Mouse (Mus musculus): ENCODE measurements at regions not wholly inside any gene's neighbourhood (a gene's known extent, or its start where the extent isn't known, plus 50 kb on each side); places are given as distances from the start of the nearest gene placed in this dataset.

GRCm38 (mm10) chr10:16514656-16515055, 1208.4 kb upstream of the Cited2 start:
- H3K4me1 ChIP-seq (ENCODE audit: control insufficient read depth, insufficient read depth, low read length): no peaks in the 10 kb centered on the region
- H3K27ac ChIP-seq (ENCODE audit: insufficient read depth, low read length): no peak overlapping the region
- TF ChIP-seq POLR2A (IDR thresholded peaks at IDR 0.05; ENCODE audit: low read depth, low read length) (no peak), CTCF (IDR thresholded peaks at IDR 0.05; ENCODE audit: borderline replicate concordance, insufficient read depth, low read length) (no peak)
- no peak overlapping the region for H3K4me3 ChIP-seq (ENCODE audit: insufficient read depth, low read length)

- H3K27ac ChIP-seq (ENCODE audit: insufficient read depth, low read length): no peak overlapping the region
- TF ChIP-seq POLR2A (IDR thresholded peaks at IDR 0.05; ENCODE audit: low read depth, low read length) (no peak), CTCF (IDR thresholded peaks at IDR 0.05; ENCODE audit: borderline replicate concordance, insufficient read depth, low read length) (no peak)
- H3K4me3 ChIP-seq (ENCODE audit: insufficient read depth, low read length): no peak overlapping the region
- H3K4me1 ChIP-seq (ENCODE audit: control insufficient read depth, insufficient read depth, low read length): no peaks in the 10 kb centered on the region
These were observed 1201.1 kb upstream of the Cited2 start for GRCm38 (mm10) chr10:16521895-16522294.

- TF ChIP-seq POLR2A (IDR thresholded peaks at IDR 0.05; ENCODE audit: low read depth, low read length) (no peak), CTCF (IDR thresholded peaks at IDR 0.05; ENCODE audit: borderline replicate concordance, insufficient read depth, low read length) (no peak)
- H3K4me3 ChIP-seq (ENCODE audit: insufficient read depth, low read length): no peak overlapping the region
- H3K27ac ChIP-seq (ENCODE audit: insufficient read depth, low read length): no peak overlapping the region
- H3K4me1 ChIP-seq (ENCODE audit: control insufficient read depth, insufficient read depth, low read length): no peaks in the 10 kb centered on the region
These were observed 1198.9 kb upstream of the Cited2 start for GRCm38 (mm10) chr10:16524101-16524500.

DNA sequence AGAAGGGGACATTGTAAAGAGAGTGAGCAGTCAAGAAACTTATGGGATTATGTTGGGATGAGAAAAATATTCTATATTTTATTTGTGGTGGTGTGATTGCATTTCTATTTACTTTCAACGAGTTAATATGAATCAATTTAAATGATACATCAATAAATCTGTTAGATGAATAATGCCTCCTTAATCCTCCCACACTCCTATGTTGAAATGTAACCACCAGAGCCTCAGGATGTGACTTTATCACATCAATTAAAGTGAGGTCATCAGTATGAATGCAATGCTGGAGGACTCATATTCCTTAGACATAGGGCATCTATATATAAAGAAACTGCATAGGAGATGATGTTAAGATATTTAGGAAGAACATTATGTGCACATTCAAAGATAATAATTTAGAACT, 1195.3 kb upstream of the Cited2 start:
- no peak for TF ChIP-seq CTCF (IDR thresholded peaks at IDR 0.05; ENCODE audit: borderline replicate concordance, insufficient read depth, low read length)
- H3K4me1 ChIP-seq (ENCODE audit: control insufficient read depth, insufficient read depth, low read length): no peaks in the 10 kb centered on the region
- H3K4me3 ChIP-seq (ENCODE audit: insufficient read depth, low read length): no peak overlapping the region
- H3K27ac ChIP-seq (ENCODE audit: insufficient read depth, low read length): no peak overlapping the region

DNA sequence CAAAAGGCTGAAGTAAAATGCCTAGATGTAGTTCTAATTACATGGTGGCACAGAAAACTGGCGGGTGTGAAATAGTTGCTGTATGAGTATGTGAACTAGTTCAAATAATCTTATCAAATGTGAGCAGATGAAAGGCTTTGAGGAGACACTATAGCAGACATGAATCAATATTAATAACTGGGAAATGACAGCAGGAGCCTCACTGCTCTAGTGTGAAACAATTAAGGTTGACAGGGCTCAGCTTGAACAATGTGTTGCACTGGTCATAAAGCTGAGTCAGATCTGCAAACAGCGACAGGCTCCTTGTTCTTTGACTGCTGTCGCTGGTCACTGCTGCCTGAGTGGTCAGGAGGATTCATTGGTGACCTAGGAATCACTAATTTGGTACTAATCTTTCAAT, 1185.4 kb upstream of the Cited2 start:
- H3K27ac ChIP-seq (ENCODE audit: insufficient read depth, low read length): no peak overlapping the region
- no peak overlapping the region for H3K4me3 ChIP-seq (ENCODE audit: insufficient read depth, low read length)
- H3K4me1 ChIP-seq (ENCODE audit: control insufficient read depth, insufficient read depth, low read length): no peaks in the 10 kb centered on the region
- no peak for TF ChIP-seq CTCF (IDR thresholded peaks at IDR 0.05; ENCODE audit: borderline replicate concordance, insufficient read depth, low read length)
- no peak for TF ChIP-seq POLR2A (IDR thresholded peaks at IDR 0.05; ENCODE audit: low read depth, low read length)

- no peak overlapping the region for H3K27ac ChIP-seq (ENCODE audit: insufficient read depth, low read length)
- H3K4me3 ChIP-seq (ENCODE audit: insufficient read depth, low read length): no peak overlapping the region
- no peaks in the 10 kb centered on the region for H3K4me1 ChIP-seq (ENCODE audit: control insufficient read depth, insufficient read depth, low read length)
- no peak for TF ChIP-seq CTCF (IDR thresholded peaks at IDR 0.05; ENCODE audit: borderline replicate concordance, insufficient read depth, low read length)
- TF ChIP-seq POLR2A (IDR thresholded peaks at IDR 0.05; ENCODE audit: low read depth, low read length): no peak
These were observed 1184.6 kb upstream of the Cited2 start for GRCm38 (mm10) chr10:16538379-16538778.

- TF ChIP-seq CTCF (IDR thresholded peaks at IDR 0.05; ENCODE audit: borderline replicate concordance, insufficient read depth, low read length) (no peak), POLR2A (IDR thresholded peaks at IDR 0.05; ENCODE audit: low read depth, low read length) (no peak)
- Histone ChIP-seq H3K4me1 (ENCODE audit: control insufficient read depth, insufficient read depth, low read length) (peaks cover 7% of the 10 kb centered on the region; the same call in 1 of the 2 replicates), H3K27ac (ENCODE audit: insufficient read depth, low read length) (peak overlapping the region; percentile 100), H3K4me3 (ENCODE audit: insufficient read depth, low read length) (no peak overlapping the region)
These were observed 1177.6 kb upstream of the Cited2 start for GRCm38 (mm10) chr10:16545445-16545844.

DNA sequence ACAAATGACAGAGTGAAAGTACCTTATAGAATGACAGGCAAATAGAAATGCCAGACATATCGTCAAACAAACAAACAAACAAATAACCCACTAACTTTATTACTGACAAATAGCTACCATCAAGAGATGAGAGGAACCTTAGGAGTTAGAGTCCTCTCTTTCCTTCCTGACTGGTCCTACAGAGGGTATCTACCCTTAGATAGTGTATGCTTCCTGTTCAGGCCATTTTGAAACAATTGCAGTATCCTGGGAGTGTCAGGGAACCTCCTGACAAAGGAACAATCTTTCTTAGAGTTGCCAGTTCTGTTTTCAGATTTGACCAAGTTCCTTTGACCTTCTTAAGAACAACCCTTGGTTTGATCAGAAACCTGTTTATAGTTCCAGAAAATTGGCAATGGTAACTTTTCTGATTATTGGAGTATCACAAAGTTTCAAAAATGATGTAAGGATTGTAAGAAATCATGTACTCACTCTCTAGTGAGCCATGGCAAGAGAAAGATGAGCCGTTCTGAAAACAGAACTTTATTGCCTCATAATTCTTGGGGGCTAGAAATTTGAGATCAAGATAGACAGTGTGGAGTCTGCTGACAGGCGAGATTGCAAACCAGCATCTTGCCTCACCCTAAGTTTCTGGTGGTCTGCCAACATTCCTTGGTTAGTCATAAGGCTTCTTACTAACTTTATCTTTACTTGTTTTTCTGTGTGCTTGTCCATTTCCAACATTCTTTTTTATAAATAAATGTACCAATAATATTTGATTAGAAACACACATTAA, 1170.0 kb upstream of the Cited2 start:
- TF ChIP-seq POLR2A (IDR thresholded peaks at IDR 0.05; ENCODE audit: low read depth, low read length) (no peak), CTCF (IDR thresholded peaks at IDR 0.05; ENCODE audit: borderline replicate concordance, insufficient read depth, low read length) (no peak)
- Histone ChIP-seq H3K4me1 (ENCODE audit: control insufficient read depth, insufficient read depth, low read length) (peaks cover 5% of the 10 kb centered on the region), H3K27ac (ENCODE audit: insufficient read depth, low read length) (peak overlapping the region; percentile 99), H3K4me3 (ENCODE audit: insufficient read depth, low read length) (no peak overlapping the region)

DNA sequence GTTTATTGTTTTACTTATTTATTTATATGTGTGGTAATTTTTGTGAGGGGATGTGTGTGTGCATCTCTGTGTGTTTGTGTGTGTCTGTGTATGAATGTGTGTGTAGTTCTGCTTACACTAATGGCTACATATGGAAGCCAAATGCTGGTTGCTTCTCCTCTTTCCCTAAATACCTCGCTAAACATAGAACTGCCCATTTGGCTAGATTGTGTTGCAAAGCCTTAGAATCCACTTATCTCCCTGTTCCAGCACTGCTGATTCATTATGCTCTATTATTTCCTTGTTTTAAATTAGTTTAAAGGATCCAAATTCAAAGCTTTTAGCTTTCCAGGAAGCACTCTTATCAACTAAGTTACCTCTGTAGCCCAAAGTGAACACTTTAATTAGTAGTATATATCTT, 1148.5 kb upstream of the Cited2 start:
- Histone ChIP-seq H3K27ac (ENCODE audit: insufficient read depth, low read length) (no peak overlapping the region), H3K4me3 (ENCODE audit: insufficient read depth, low read length) (no peak overlapping the region), H3K4me1 (ENCODE audit: control insufficient read depth, insufficient read depth, low read length) (no peaks in the 10 kb centered on the region)
- TF ChIP-seq POLR2A (IDR thresholded peaks at IDR 0.05; ENCODE audit: low read depth, low read length): no peak
- no peak for TF ChIP-seq CTCF (IDR thresholded peaks at IDR 0.05; ENCODE audit: borderline replicate concordance, insufficient read depth, low read length)

DNA sequence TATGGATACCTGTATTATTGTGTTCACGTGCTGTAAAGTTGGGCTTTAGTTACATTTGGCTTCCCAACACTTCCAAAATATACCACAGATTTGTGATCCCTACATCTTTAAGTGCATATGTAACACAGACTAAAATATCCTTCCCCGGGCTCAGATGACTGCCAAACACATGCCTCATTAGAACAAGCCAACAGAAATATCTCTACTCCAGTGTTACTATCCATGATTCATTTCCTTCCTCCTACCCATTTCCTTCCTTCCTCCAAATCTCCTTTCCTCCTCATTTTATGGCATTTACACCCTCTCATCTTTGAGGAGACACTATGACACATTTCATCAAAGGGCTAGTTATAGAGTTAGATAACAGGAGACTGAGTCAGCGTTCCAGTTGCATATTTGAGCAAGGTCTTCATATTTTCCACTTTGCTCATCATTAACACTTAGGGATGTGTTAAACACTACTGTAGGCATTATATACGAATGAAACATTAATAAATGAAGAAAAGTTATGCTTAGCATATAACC, 1144.4 kb upstream of the Cited2 start:
- 0 out of 2 replicates have a peak overlapping the region, but pooled peaks have one; percentile 19 for H3K27ac ChIP-seq (ENCODE audit: insufficient read depth, low read length)
- H3K4me1 ChIP-seq (ENCODE audit: control insufficient read depth, insufficient read depth, low read length): no peaks in the 10 kb centered on the region
- TF ChIP-seq CTCF (IDR thresholded peaks at IDR 0.05; ENCODE audit: borderline replicate concordance, insufficient read depth, low read length) (no peak), POLR2A (IDR thresholded peaks at IDR 0.05; ENCODE audit: low read depth, low read length) (no peak)
- H3K4me3 ChIP-seq (ENCODE audit: insufficient read depth, low read length): no peak overlapping the region
